ENCODE assay signal across 8 mouse cellular contexts in genomic region chr11:86995625-86996221, GRCm38 (mm10). TPM values are rescaled to one million over a fixed set of nuclear protein-coding genes. Genes with fewer than 3 reads are reported as not detected.
A peak's percentile ranks its signal among the peaks of the same experiment; 100 is the strongest.
DNase-seq lines count a peak whose midpoint lies in the region; ATAC-seq and TF ChIP-seq lines count a peak whose summit lies in the region.

No protein-coding gene starts in this region.

- TF ChIP-seq CTCF in E14TG2a.4 (conservative IDR thresholded peaks at IDR 0.05; ENCODE audit: low read length), result peak; percentile 64
- TF ChIP-seq CTCF in heart, adult 2 months (IDR thresholded peaks at IDR 0.05), result peak; percentile 91
- TF ChIP-seq CTCF in kidney, postnatal 0 days (IDR thresholded peaks at IDR 0.05; ENCODE audit: low read depth), result peak; percentile 86
- peak; percentile 88 for TF ChIP-seq CTCF in liver, postnatal 0 days (IDR thresholded peaks at IDR 0.05; ENCODE audit: low read depth)

- no peak for TF ChIP-seq POLR2A in heart, adult 2 months (IDR thresholded peaks at IDR 0.05; ENCODE audit: insufficient read depth, low read depth, low read length)

- H3K9ac ChIP-seq in heart, adult 2 months (ENCODE audit: low read depth, low read length), result peak overlapping the region; percentile 25; the same call in 1 of the 2 replicates
- H3K9ac ChIP-seq in kidney, postnatal 0 days (ENCODE audit: low read depth, low read length), result no peak overlapping the region
- no peak overlapping the region for H3K9ac ChIP-seq in liver, postnatal 0 days (replicated peaks)
- no peak overlapping the region for H3K9ac ChIP-seq in neural tube, embryonic 13.5 days

- H3K79me2 ChIP-seq in heart, adult 2 months (replicated peaks; ENCODE audit: control insufficient read depth, insufficient read depth, low read length), result peaks cover 3% of the 10 kb centered on the region

- DNase-seq in adrenal gland, adult 8-10 months, result peak; percentile 65
- DNase-seq in embryonic facial prominence, embryonic 10.5 days (ENCODE audit: low spot score), result peak; percentile 71
- peak; percentile 71 to 77 for DNase-seq in heart, adult 2 months
- peak; percentile 92 for DNase-seq in kidney, postnatal 0 days (ENCODE audit: low spot score)
- peak; percentile 63 for DNase-seq in liver, postnatal 0 days
- DNase-seq in thymus, postnatal 25 days, result peak; percentile 71

- peak; percentile 96 for TF ChIP-seq EP300 in heart, adult 2 months (IDR thresholded peaks at IDR 0.05; ENCODE audit: insufficient read depth, low read depth, low read length)
- TF ChIP-seq EP300 in liver, postnatal 0 days (IDR thresholded peaks at IDR 0.05; ENCODE audit: low read depth), result no peak

- no peaks in the 10 kb centered on the region for H3K9me3 ChIP-seq in E14TG2a.4 (ENCODE audit: low read length)
- no peaks in the 10 kb centered on the region for H3K9me3 ChIP-seq in embryonic facial prominence, embryonic 10.5 days
- H3K9me3 ChIP-seq in kidney, postnatal 0 days (replicated peaks; ENCODE audit: low read length), result no peaks in the 10 kb centered on the region
- H3K9me3 ChIP-seq in liver, postnatal 0 days (ENCODE audit: low read length), result no peaks in the 10 kb centered on the region
- no peaks in the 10 kb centered on the region for H3K9me3 ChIP-seq in neural tube, embryonic 13.5 days

- ATAC-seq in kidney, postnatal 0 days (replicated peaks; ENCODE audit: low FRiP score, low read depth), result no peak
- ATAC-seq in liver, postnatal 0 days, result no peak
- no peak for ATAC-seq in neural tube, embryonic 13.5 days (ENCODE audit: low read depth)

- H3K4me1 ChIP-seq in E14TG2a.4 (replicated peaks; ENCODE audit: low read depth, low read length), result peaks cover 49% of the 10 kb centered on the region
- peaks cover 47% of the 10 kb centered on the region for H3K4me1 ChIP-seq in embryonic facial prominence, embryonic 10.5 days
- peaks cover 11% of the 10 kb centered on the region for H3K4me1 ChIP-seq in heart, adult 2 months (ENCODE audit: control insufficient read depth, insufficient read depth, low read length)
- peaks cover 12% of the 10 kb centered on the region; the same call in 1 of the 2 replicates for H3K4me1 ChIP-seq in kidney, postnatal 0 days (replicated peaks; ENCODE audit: insufficient read depth, low read length)
- H3K4me1 ChIP-seq in liver, postnatal 0 days (ENCODE audit: insufficient read depth), result peaks cover 25% of the 10 kb centered on the region
- H3K4me1 ChIP-seq in neural tube, embryonic 13.5 days (replicated peaks), result peaks cover 31% of the 10 kb centered on the region

- H3K36me3 ChIP-seq in E14TG2a.4 (ENCODE audit: insufficient read depth, low read length), result no peaks in the 10 kb centered on the region
- H3K36me3 ChIP-seq in embryonic facial prominence, embryonic 10.5 days (replicated peaks), result no peaks in the 10 kb centered on the region
- H3K36me3 ChIP-seq in heart, adult 2 months (ENCODE audit: control insufficient read depth, insufficient read depth, low read length), result peaks cover 4% of the 10 kb centered on the region; the same call in 1 of the 2 replicates
- H3K36me3 ChIP-seq in kidney, postnatal 0 days (ENCODE audit: insufficient read depth, low read length), result no peaks in the 10 kb centered on the region
- H3K36me3 ChIP-seq in liver, postnatal 0 days (replicated peaks; ENCODE audit: insufficient read depth, low read length), result no peaks in the 10 kb centered on the region
- no peaks in the 10 kb centered on the region for H3K36me3 ChIP-seq in neural tube, embryonic 13.5 days

- 38% methylated on average over 6 of the region's 6 CpGs for WGBS in embryonic facial prominence, embryonic 10.5 days
- 24% methylated on average over 6 of the region's 6 CpGs for WGBS in heart, adult 2 months
- 49% methylated on average over 6 of the region's 6 CpGs for WGBS in kidney, postnatal 0 days
- WGBS in liver, postnatal 0 days (ENCODE audit: insufficient replicate concordance), result 36% methylated on average over 6 of the region's 6 CpGs
- 37% methylated on average over 6 of the region's 6 CpGs for WGBS in neural tube, embryonic 13.5 days

- H3K27me3 ChIP-seq in E14TG2a.4 (ENCODE audit: insufficient read depth, low read length), result peaks cover 29% of the 10 kb centered on the region
- peaks cover 8% of the 10 kb centered on the region for H3K27me3 ChIP-seq in embryonic facial prominence, embryonic 10.5 days (replicated peaks; ENCODE audit: low read depth, poor library complexity, severe bottlenecking)
- no peaks in the 10 kb centered on the region for H3K27me3 ChIP-seq in heart, adult 2 months (ENCODE audit: control insufficient read depth, insufficient read depth, low read length)
- H3K27me3 ChIP-seq in kidney, postnatal 0 days (ENCODE audit: insufficient read depth, low read length), result no peaks in the 10 kb centered on the region
- H3K27me3 ChIP-seq in liver, postnatal 0 days (ENCODE audit: insufficient read depth, low read length), result no peaks in the 10 kb centered on the region
- no peaks in the 10 kb centered on the region for H3K27me3 ChIP-seq in neural tube, embryonic 13.5 days

- H3K27ac ChIP-seq in embryonic facial prominence, embryonic 10.5 days (replicated peaks), result no peak overlapping the region
- peak overlapping the region; percentile 99 for H3K27ac ChIP-seq in heart, adult 2 months
- H3K27ac ChIP-seq in kidney, postnatal 0 days, result no peak overlapping the region
- H3K27ac ChIP-seq in liver, postnatal 0 days (ENCODE audit: low read depth), result no peak overlapping the region
- H3K27ac ChIP-seq in neural tube, embryonic 13.5 days (replicated peaks), result peak overlapping the region; percentile 54

- H3K4me3 ChIP-seq in E14TG2a.4 (replicated peaks; ENCODE audit: low read length), result no peak overlapping the region
- H3K4me3 ChIP-seq in embryonic facial prominence, embryonic 10.5 days, result no peak overlapping the region
- H3K4me3 ChIP-seq in heart, adult 2 months, result no peak overlapping the region
- H3K4me3 ChIP-seq in kidney, postnatal 0 days (replicated peaks; ENCODE audit: low read depth, low read length), result no peak overlapping the region
- no peak overlapping the region for H3K4me3 ChIP-seq in liver, postnatal 0 days (ENCODE audit: low read depth, low read length)
- no peak overlapping the region for H3K4me3 ChIP-seq in neural tube, embryonic 13.5 days

- H3K4me2 ChIP-seq in kidney, postnatal 0 days (ENCODE audit: low read length), result no peak overlapping the region
- no peak overlapping the region for H3K4me2 ChIP-seq in liver, postnatal 0 days (ENCODE audit: low read depth, low read length)
- no peak overlapping the region for H3K4me2 ChIP-seq in neural tube, embryonic 13.5 days

- intact Hi-C loops in heart, adult 2 months (cut with DNase I), result loop anchor here (2.0 to 10.0 kb wide), 2 partner anchors 101 to 239 kb away; partner anchors contain the start of gene Cltc

RNA-seq across cellular contexts. Expression of gene Ypel2, which starts 2.2 kb away (rescaled TPM):
- total RNA-seq in adrenal gland, adult 8-10 months (2022), result 10 to 100 TPM; 22.2 to 53.0 (median 26.6) TPM
- polyA plus RNA-seq in embryonic facial prominence, embryonic 10.5 days (2016; fragmentation: Nextera tagmentation; extraction: Ambion mirVana), result 4.2 and 5.4 TPM in 2 replicates
- 10 to 100 TPM; 11.6 to 26.3 TPM for total RNA-seq in heart, adult 2 months (2021)
- polyA plus RNA-seq in heart, adult 2 months (2012; rRNA removed), result 7.9 and 12.2 TPM in 2 replicates
- polyA plus RNA-seq in kidney, postnatal 0 days (2015; fragmentation: Nextera tagmentation; extraction: Ambion mirVana), result 10.6 and 11.1 TPM in 2 replicates
- polyA plus RNA-seq in liver, postnatal 0 days (2015; fragmentation: Nextera tagmentation; extraction: Ambion mirVana), result 2.1 TPM in 2 replicates
- 4.6 and 5.3 TPM in 2 replicates for polyA plus RNA-seq in neural tube, embryonic 13.5 days (2015; fragmentation: Nextera tagmentation; extraction: Ambion mirVana)

Comparison
In these comparisons a context has a peak if more than half of its experiments do, and no peak if none do; other contexts are left out.
1. H3K27ac ChIP-seq: peak in heart, adult 2 months (single experiment) and neural tube, embryonic 13.5 days (single experiment); none in embryonic facial prominence, embryonic 10.5 days (single experiment), kidney, postnatal 0 days (single experiment) and liver, postnatal 0 days (single experiment).
2. Peak in every context shown above with its lines, with median percentiles within 50 percentile points of each other: CTCF ChIP-seq and DNase-seq.